Mouse (Mus musculus): ENCODE results near the gene Tnrc6b.

- TF ChIP-seq CTCF (IDR thresholded peaks at IDR 0.05; ENCODE audit: extremely low read depth, insufficient read length, insufficient replicate concordance, low read depth, low read length) (no peak), POLR2A (IDR thresholded peaks at IDR 0.05; ENCODE audit: low read depth, low read length) (peak; percentile 93)
Measured at GRCm38 (mm10) chr15:80798367-80799073, 87.4 kb downstream of the Tnrc6b start.
